Mouse (Mus musculus) spleen, embryonic (tissue): ENCODE results near the gene Diaph3.

Experiments
- CTCF ChIA-PET: fragments of 350-600 bp; sonication (Branson Sonifier 250); formaldehyde crosslinking; loops from one replicate; lab custom pipeline; 2022; lab: Charles Lee

Gene Diaph3

DNA sequence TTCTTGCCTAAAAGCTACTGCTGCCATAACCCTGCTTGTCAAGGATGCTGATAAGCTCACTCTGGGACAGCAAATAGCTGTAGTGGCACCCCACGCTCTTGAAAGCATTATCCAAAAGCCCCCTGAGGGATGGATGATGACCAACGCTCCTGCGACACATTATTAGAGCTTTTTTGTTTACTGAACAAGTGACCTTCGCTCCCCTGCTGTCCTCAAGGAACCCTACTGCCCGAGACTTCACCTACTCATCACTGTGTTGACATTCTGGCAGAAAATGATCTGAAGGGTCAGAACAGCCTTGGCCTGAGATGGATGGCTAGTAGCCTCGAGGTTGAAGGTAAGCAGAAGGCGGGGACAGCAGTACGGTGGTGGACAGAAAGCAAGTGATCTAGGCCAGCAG lies 56.1 kb downstream of the Diaph3 start:
- CTCF ChIA-PET: interaction anchor here (0.7 kb wide), 1 partner anchor 1679 kb away, joined by 4 read pairs; no protein-coding TSS in a partner anchor

DNA sequence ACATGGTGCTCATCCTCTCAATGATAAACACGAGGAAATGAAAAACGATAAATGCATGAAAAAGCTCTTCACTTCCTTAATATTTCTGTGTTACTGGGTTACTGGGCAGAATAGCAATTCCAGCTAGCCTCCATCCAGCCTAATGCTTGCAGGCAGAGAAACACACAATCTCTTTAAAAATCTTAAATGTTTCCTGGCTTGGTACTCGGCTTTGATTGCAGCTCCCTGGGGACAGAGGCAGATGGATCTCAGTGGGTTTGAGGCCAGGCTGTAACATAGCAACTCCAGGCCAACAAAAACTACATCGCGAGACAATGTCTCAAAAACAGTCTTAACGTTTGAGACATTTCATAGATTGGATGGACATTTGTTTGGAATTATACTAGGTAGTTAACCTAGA lies 57.1 kb downstream of the Diaph3 start:
- CTCF ChIA-PET: no interaction called here

DNA sequence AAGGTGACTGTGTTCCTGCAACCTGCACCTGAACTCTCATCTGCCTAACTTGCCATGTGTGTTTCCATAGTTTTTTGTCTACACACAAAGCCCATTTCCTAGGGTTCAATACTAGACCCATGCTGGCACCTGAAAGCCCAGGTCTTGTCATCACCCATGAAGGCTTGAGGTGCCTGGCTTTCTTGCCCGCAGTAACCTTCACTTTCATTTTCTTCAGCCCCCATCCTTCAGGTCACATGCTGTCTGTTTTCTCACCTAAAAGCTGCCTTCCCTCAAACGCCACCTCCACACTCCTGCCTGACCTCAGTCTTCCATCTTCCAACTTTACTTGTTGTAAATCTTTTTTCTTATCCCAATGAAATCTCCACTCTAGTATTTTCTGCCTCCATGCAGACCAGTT lies 61.3 kb downstream of the Diaph3 start:
- CTCF ChIA-PET: no interaction called here

DNA sequence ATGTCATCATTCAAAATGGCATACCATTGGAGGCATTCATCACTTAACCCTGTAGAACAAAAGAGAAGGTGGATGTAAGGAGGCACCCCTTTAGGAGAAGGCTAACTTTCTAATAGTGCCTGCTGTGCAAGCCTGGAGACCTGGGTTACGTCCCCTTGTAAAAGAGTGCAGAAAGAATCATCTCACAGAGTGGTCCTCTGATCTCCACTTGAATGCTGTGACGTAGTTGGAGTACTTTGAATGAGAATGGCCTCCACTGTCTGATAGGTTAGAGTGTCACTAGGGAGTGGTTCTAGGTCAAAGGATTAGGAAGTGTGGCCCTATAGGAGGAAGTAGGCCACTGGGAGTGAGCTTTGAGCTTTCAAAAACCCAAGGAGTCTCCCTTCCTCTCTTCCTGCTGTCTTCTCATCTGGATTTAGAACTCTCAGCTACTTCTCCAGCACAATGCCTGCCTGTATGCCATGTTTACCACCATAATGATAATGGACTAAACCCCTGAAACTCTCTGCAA lies 66.0 kb downstream of the Diaph3 start:
- CTCF ChIA-PET: no interaction called here

DNA sequence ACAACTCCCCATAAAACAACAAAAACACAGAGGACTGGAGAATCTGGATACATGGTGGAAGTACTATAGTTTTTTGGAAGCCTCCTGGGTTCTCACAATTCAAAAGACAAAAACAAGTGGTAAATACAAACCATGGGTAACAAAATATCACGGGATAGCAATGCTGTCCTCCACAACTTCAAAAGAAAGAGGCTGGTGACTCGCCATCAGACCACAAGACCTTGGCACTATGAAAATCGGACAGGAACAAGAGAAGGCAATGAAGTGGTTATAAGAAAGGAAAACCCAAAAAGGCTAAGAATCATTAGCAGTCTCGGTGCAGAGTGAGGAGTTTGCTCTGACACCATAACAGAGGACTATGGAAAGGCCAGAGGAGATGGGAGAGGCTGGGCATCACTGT lies 76.8 kb downstream of the Diaph3 start:
- CTCF ChIA-PET: interaction anchor here (0.7 kb wide), 1 partner anchor 382 kb away, joined by 3 read pairs; no protein-coding TSS in a partner anchor

DNA sequence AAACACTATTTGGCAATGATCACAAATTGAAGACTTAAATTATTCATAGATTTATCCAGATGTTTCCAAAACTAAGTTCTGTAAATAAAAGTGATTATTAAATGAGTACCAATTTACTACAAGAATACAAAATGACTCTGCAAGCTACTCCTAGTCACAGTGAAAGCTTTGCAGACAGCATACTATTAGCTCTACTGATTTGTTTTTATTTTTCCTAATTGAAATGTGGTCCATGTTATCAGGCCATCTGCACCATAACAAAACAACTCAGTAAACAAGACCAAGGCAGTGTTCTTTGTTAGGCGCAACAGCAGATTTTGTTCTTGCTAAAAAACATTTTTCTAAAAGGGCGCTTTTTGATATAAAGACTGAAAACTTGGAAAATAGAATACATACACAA lies 84.9 kb downstream of the Diaph3 start:
- CTCF ChIA-PET: no interaction called here

DNA sequence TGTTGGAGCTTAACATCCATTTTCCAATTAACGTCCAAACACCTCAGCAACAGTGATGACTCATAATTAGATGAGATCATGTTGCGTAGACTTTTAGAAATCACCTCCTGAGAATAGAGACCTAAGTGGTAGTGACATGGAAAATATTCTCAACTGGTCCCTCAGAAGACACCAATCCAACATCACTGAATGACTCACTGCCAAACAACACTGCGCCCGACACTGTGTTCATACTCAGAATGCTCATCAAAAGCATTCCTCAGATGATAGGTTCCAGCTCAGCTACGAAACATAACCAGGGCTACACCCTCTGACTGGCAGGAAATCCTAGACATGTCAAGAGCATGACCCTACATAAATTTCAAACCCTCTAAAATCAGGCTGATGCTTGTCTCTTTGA lies 89.8 kb downstream of the Diaph3 start:
- CTCF ChIA-PET: no interaction called here

DNA sequence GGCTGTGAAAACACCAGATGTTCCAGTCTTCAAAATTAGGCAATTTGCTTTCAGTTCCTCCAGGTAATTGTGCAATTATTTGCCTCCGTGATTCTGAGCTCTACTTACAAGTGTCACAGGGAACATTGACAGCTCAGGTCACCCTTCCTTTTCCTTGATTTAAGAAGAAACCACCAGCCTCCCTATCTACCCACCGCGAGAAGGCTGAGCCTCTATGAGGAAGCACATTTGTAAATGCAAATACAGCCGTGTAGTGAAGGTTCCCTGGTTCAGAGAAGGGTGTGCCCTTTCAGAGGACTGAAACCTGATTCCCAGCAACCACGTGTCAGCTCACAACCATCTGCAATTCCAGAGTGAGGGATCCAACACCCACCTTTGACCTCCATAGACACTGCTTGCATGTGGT lies 96.6 kb downstream of the Diaph3 start:
- CTCF ChIA-PET: no interaction called here

DNA sequence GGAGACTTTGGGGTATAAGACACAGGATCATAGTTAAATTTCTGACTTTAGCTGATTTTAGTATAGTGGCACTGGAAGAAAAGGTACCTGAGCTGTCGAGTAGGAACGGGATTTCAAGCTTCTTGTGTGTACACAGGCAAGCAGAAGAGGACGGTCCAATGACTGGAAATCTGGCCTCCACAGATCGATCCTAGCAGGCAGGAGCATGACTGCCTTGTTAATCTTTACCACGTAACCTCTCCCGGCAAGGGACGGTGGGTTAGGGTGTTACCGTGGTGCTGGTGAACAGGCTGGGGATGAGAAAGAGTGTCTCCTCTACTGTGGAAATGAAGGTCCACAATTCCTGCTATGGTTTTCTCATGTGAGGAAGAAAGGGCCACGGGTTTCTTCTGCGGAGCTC lies 120.8 kb downstream of the Diaph3 start:
- CTCF ChIA-PET: interaction anchor here (0.7 kb wide), 1 partner anchor 121 kb away, joined by 3 read pairs; the partner anchor contains the start of gene Diaph3

DNA sequence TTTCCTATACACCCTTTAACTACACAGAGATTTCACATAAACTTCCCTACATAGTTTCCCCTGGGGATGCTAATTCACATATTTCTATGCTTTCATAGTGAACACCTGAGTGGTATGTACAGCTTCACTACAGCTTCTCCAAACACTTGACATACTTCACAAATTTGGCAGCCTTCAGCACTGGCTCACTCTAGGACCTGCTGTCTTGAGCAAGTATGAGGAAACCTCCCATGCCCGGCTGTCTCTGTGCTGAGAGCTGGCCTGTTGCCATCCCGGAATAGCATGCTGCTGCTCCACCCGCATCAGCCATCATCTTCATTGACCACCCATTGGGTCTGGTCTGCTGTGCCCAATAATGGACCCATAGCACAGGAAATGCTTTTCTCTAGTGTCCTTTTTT lies 121.3 kb downstream of the Diaph3 start:
- CTCF ChIA-PET: interaction anchor here (0.7 kb wide), 1 partner anchor 121 kb away, joined by 3 read pairs; the partner anchor contains the start of gene Diaph3

DNA sequence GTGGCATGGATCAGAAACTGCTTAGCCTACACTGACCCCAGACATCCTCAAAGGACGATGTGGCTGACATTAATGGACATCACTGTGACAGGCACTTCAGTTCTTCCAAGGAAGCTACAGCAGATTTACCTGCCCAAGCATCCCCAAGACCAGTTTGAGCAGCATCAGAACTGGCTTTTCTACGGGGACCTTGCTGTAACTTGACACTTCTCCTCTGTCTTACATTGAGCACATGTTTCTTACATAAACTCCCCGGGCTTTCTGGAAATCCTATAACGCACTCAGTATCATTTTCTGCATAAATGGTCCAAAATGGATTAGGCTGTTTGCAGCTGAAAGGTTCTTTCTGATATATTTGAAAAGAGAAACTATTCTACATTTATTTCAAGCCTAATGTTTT lies 143.7 kb downstream of the Diaph3 start:
- CTCF ChIA-PET: no interaction called here

DNA sequence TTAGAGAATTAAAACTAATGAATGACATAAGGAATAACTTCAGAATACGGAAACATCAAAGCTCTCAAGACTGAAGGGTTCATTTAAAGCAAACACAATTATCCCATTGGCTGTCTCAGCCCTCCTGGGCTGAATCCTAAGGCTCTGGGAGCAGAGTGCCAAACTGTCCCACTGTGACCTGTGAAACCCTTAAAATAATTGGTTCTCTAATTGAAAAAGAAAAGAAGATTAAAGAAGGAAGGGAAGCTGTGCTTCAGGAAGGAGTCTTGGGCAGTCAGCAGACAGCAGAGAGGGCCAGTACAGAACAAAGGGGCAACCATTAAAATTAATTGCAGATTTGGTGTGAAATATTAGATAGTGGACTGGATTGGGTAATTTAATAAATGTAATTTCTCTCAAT lies 189.9 kb downstream of the Diaph3 start:
- CTCF ChIA-PET: no interaction called here

DNA sequence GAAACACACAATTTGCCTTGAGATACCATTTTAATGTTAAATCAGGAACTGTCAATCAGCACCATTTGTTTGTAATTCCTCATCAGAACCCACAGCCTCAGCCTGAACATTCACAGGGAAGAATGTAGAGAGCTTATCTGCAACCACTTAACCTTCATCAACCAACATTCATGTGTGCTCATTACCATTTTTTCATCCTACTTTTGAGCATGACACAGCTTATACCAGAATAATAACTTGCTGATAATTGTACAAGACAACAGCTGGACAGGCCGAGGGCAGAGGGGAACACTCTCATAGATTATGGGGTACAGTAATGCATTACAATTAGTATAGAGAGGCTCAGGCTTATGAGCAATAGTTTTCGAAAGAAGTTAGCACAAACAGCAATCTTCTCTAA lies 203.1 kb downstream of the Diaph3 start:
- CTCF ChIA-PET: no interaction called here

DNA sequence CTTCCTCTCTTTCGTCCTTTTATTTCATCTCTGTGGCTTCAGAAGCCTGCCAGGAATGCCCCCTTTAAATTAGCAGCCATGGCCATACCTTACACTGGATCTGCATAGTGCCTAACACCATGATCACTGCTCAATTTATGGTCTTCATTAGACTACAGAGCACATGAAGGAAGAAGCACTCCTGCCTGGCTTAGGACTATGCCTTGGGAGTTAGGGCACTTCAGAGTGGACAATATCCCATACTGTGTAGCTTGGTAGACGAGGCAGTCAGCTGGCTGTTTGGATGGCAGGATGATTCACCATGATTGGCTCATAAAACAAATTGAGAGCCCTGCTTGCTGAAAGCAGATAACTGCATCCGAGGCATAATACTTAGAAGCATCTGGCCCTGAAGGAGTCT lies 204.6 kb downstream of the Diaph3 start:
- CTCF ChIA-PET: no interaction called here

DNA sequence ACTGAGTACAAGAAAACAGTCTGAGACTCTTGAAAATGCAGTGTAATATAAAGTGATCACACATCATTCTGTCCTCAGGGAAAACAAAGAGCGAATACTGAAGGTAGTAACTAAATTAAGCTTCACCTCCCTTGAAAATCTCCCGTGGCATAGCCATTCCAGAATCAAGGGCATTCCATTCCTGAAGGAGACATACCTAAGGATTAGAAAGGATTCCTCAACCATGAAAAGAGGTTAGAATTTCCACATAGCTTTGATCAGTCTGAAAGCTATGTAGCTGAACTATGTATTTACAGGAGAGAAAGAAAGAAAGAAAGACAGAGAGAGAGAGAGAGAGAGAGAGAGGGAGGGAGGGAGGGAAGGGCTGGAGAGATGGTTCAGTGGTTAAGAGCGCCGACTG lies 210.3 kb downstream of the Diaph3 start:
- CTCF ChIA-PET: no interaction called here

DNA sequence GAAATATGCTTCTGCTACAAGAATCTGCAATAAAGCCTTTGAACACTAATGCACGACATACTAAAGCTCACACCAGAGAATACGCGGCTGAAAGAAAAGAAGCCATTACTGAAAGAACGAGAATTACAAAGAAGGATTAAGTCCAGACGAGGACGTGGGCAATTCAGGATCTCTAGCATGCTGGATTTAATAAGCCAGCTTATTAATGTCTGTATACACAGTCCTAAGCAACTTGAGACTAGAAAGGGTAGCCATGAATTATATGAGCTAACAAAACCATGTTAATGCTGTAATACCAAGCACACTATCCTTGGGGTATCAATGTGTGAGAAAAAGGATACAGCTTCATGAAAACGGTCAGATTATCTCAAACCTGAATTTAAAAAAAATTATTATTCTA lies 214.2 kb downstream of the Diaph3 start:
- CTCF ChIA-PET: no interaction called here

DNA sequence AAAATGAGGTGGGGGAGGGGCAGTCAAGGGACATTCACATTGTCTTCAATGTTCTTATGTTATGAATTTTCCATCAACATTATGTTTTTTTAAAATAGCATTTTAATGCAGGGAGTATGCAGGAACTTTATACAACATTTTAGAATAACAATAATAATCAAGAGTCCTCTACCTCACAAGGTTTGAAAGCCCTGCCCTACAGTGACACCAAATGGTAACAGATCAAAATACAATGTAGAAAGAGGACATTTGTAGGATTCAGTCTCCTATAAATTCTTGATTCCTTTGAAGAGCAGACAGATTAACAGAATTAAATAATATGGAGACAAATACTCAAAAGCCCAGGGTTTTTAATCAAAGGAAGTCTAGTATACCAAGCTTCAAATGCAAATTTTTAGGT lies 242.1 kb downstream of the Diaph3 start:
- CTCF ChIA-PET: no interaction called here

DNA sequence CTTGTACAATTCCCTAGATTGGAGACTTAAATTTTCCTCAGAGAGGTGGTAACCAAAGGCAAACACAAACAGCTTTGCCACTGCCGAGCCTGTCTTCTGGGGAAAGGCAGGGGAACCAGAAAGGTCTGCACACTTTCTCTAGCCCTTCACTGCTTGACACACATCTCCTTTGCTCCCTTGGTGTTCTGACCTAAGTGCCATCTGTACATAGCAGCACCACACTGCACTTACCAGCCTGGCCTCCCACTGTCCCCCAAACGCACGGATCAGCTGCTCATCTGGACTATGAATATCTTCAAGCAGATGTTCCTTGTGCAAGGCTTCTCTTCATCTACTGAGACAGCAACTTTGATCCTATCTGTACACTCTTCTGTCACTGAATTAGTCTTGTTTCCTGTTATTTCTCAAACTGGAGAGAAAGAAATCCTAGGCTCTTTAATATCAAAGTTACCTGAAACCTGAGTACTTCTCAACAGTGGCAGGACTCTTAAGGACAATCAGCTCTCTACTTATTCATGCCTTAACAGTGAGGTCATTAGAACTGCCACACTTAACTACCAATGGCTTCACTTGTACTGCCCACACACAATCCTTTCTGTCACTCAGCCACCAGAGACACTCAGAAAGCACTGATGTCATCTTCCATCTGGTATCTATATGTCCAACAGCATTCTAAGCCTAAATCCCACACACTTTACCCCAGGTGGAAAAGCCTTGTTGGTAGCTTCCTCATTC lies 251.8 kb downstream of the Diaph3 start:
- CTCF ChIA-PET: no interaction called here

DNA sequence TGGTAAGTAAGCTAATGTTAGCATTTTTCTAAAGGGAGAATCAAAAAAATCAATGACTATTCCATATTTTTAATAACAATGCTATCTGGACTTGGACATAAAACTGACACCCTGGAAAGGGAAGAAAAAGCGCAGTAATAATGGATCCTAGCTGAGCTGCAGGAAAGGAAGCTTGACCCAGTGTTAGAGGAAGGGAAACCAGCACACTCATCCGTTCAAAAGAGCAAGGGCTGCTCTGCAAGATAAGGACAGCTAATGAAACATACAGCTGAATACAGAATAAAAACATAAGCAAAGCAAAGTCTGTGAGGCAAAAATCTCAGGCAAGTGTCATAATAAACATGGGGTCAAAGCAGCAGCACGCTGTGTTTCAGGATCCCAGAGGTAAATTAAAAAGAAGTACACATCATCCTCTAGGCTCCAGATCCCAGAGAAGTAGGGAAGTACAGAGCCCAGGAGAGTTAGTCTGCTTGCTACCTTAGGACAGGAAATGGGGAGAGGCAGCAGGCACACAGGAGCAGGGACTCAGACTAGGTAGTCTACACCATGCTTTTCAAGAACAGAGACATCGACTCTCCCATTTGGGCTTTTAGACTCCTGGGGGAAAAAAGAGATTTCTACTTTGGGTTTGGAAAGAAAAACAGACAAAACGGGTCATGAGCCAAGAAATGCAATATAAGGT lies 255.5 kb downstream of the Diaph3 start:
- CTCF ChIA-PET: no interaction called here

DNA sequence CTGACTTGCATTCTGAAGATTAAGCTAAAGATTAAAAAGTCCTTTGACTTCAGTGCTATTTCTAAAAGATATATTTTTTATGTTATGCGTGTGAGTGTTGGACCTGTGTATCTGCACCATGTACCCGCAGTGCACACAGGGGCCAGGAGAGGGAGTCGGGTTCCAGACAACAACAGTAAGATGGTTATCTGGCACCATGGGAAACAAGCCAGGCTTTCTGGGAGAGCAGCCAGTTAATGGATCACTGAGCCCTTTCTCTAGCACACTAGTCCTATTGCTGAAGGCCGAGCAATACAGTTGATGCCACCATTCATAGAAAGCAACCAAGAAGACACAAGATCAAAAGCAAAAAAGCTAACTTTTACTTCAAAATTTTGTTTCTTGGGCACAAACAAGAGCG lies 271.5 kb downstream of the Diaph3 start:
- CTCF ChIA-PET: no interaction called here

DNA sequence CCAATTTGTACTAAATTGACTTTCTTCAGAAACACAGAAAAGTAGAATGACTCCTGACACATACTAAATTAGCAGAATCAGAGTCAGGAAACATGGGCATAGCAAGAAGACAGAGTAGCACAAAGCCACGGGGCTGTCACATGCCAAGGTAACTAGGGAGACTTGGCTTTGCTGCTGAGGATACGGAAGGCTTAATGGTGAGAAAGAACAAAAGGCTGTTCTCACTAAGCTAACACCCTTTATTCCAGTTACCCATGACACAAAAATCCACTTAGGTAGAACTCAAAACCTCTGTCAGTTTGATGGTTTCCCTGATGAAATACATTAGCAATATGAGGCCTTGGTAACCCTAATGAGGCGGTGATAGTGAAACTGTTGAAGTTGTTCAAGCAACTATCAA lies 273.9 kb downstream of the Diaph3 start:
- CTCF ChIA-PET: interaction anchor here (0.5 kb wide), 1 partner anchor 321 kb away, joined by 4 read pairs; no protein-coding TSS in a partner anchor

DNA sequence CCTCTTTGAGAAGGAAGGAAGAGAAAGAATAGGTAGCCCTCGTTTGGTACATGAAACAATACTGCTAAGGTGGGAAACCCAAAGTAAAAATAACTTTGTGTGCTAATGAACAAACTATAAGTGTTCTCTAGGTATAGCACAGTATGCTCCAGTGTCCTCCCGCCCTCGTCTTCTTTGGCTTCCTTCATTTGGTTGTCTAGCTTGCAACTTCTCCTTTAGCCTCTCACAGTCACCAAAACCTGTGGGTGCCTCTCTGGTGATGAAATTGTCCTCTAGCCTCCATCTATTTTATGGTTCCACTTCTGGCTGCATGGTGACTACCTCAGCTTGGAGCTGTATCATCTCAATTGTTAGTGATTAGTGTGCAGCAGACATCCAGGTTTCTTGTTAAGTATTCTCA lies 277.0 kb downstream of the Diaph3 start:
- CTCF ChIA-PET: no interaction called here
